Mouse (Mus musculus): ENCODE results near the gene Csmd2.

DNA sequence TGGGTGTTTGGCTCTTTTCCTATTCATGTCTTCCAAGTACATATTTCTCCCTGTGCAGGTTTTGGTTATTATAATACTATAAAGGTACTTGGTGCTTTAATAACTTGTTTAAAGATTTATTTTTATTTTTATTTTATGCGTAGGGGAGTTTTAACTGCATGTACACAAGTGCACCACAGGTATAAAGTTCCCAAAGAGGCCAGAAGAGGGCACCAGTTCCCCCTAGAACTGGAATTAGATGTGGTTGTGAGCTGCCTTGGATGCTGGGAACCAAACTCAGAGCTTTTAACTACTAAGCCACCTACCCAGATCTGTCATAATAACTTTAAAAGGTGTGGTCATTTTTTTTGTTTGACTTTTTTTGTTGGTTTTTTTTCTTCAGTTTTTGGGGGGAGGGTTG, 480.4 kb downstream of the Csmd2 start:
- no peak for TF ChIP-seq CTCF (conservative IDR thresholded peaks at IDR 0.05; ENCODE audit: insufficient read depth, insufficient read length, low read depth, low read length)
- no peak for TF ChIP-seq POLR2A (IDR thresholded peaks at IDR 0.05; ENCODE audit: low read depth, low read length)
